Mouse (Mus musculus) CH12.LX (cell line): ENCODE measurements at regions not wholly inside any gene's neighbourhood (a gene's known extent, or its start where the extent isn't known, plus 50 kb on each side); places are given as distances from the start of the nearest gene placed in this dataset.

Experiments
- BHLHE40 ChIP-seq: IDR thresholded peaks from 2 replicates; pipeline ENCODE4 v1.6.1; 2011; ENCODE audit warnings: mild to moderate bottlenecking, low read depth, low read length, improper control_type of control experiment
- CTCF ChIP-seq, 2 experiments: IDR thresholded peaks in 1 of 2; conservative IDR thresholded peaks in 1 of 2; 2 replicates each; pipeline ENCODE4 v1.5.1; 2011 to 2012; ENCODE audit warnings: low read depth in 2 of 2, low read length in 2 of 2, improper control_type of control experiment in 1 of 2, inconsistent platforms in 1 of 2, mild to moderate bottlenecking in 1 of 2, moderate library complexity in 1 of 2
- MAX ChIP-seq: IDR thresholded peaks from 2 replicates; pipeline ENCODE4 v1.6.1; 2011; ENCODE audit warnings: low read length, improper control_type of control experiment
- POLR2A ChIP-seq: IDR thresholded peaks from 2 replicates; pipeline ENCODE4 v1.6.1; 2011; ENCODE audit warnings: low read depth, mild to moderate bottlenecking, improper control_type of control experiment, low read length
- SIN3A ChIP-seq: IDR thresholded peaks from 2 replicates; pipeline ENCODE4 v1.6.1; 2012; ENCODE audit warnings: low read length, improper control_type of control experiment, inconsistent platforms
- ZC3H11A ChIP-seq: IDR thresholded peaks from 2 replicates; pipeline ENCODE4 v1.6.1; 2012; ENCODE audit warnings: low read depth, mild to moderate bottlenecking, inconsistent platforms, low read length, improper control_type of control experiment

- TF ChIP-seq POLR2A (no peak), SIN3A (no peak), CTCF (conservative IDR thresholded peaks at IDR 0.05 in 1 of 2, IDR thresholded peaks at IDR 0.05 in 1 of 2; ENCODE audit: low read depth in 2 of 2, low read length in 2 of 2) (no peak), ZC3H11A (no peak), BHLHE40 (no peak), MAX (no peak)
These were observed 371.4 kb downstream of the Osr1 start for GRCm38 (mm10) chr12:9941357-9941756.
